In genomic region chrX:103704024-103704423, GRCm38 (mm10) we compare ENCODE assay signal across 9 mouse cellular contexts.
A peak's percentile ranks its signal among the peaks of the same experiment; 100 is the strongest.
DNase-seq lines count a peak whose midpoint lies in the region; ATAC-seq lines count a peak whose summit lies in the region.
"Had no signal": no experiment of that assay in that cellular context is flagged by ENCODE, and none has a peak within 500 bp of the region (broad histone marks: within the 10 kb centered on the region; RNA-seq: fewer than 3 reads in every experiment).

No protein-coding gene starts in this region.

- no peak overlapping the region for H3K9ac ChIP-seq in embryonic facial prominence, embryonic 11.5 days (replicated peaks; ENCODE audit: low read length)
- H3K9ac ChIP-seq in liver, embryonic 12.5 days: no peak overlapping the region
- H3K9ac ChIP-seq in embryonic facial prominence, embryonic 14.5 days (ENCODE audit: low read depth, low read length): no peak overlapping the region
- no peak overlapping the region for H3K9ac ChIP-seq in midbrain, embryonic 13.5 days (replicated peaks)
- H3K9ac ChIP-seq: neural tube, embryonic 12.5 days had no signal

- WGBS in embryonic facial prominence, embryonic 11.5 days: 66% methylated on average over 4 of the region's 4 CpGs
- 83% methylated on average over 4 of the region's 4 CpGs for WGBS in embryonic facial prominence, embryonic 10.5 days
- WGBS in liver, embryonic 12.5 days (ENCODE audit: insufficient replicate concordance): 76% methylated on average over 4 of the region's 4 CpGs
- WGBS in embryonic facial prominence, embryonic 14.5 days: 51% methylated on average over 4 of the region's 4 CpGs
- 42% methylated on average over 4 of the region's 4 CpGs for WGBS in midbrain, embryonic 13.5 days

- no peaks in the 10 kb centered on the region for H3K4me1 ChIP-seq in embryonic facial prominence, embryonic 11.5 days (ENCODE audit: control insufficient read depth, insufficient read depth, low read length)
- H3K4me1 ChIP-seq in embryonic facial prominence, embryonic 10.5 days: no peaks in the 10 kb centered on the region
- H3K4me1 ChIP-seq in liver, embryonic 12.5 days: no peaks in the 10 kb centered on the region
- no peaks in the 10 kb centered on the region for H3K4me1 ChIP-seq in embryonic facial prominence, embryonic 14.5 days (ENCODE audit: control insufficient read depth, insufficient read depth, low read length)
- 0 out of 2 replicates have a peak, but pooled peaks cover 5% of the 10 kb centered on the region for H3K4me1 ChIP-seq in midbrain, embryonic 13.5 days (replicated peaks)
- H3K4me1 ChIP-seq: neural tube, embryonic 12.5 days had no signal

- no peaks in the 10 kb centered on the region for H3K36me3 ChIP-seq in embryonic facial prominence, embryonic 11.5 days (replicated peaks; ENCODE audit: control insufficient read depth, insufficient read depth, low read depth, low read length)
- H3K36me3 ChIP-seq in embryonic facial prominence, embryonic 10.5 days (replicated peaks): no peaks in the 10 kb centered on the region
- H3K36me3 ChIP-seq in liver, embryonic 12.5 days: no peaks in the 10 kb centered on the region
- H3K36me3 ChIP-seq in embryonic facial prominence, embryonic 14.5 days (ENCODE audit: control insufficient read depth, insufficient read depth, low read length): 0 out of 2 replicates have a peak, but pooled peaks cover 4% of the 10 kb centered on the region
- H3K36me3 ChIP-seq in midbrain, embryonic 13.5 days: no peaks in the 10 kb centered on the region
- H3K36me3 ChIP-seq: neural tube, embryonic 12.5 days had no signal

- no peak overlapping the region for H3K4me2 ChIP-seq in embryonic facial prominence, embryonic 11.5 days (ENCODE audit: low read depth, low read length)
- no peak overlapping the region for H3K4me2 ChIP-seq in liver, embryonic 12.5 days
- no peak overlapping the region for H3K4me2 ChIP-seq in embryonic facial prominence, embryonic 14.5 days (ENCODE audit: low read depth, low read length)
- H3K4me2 ChIP-seq in midbrain, embryonic 13.5 days (replicated peaks): no peak overlapping the region
- H3K4me2 ChIP-seq: neural tube, embryonic 12.5 days had no signal

- peak; percentile 29 for DNase-seq in embryonic facial prominence, embryonic 11.5 days (ENCODE audit: low spot score)
- DNase-seq in embryonic facial prominence, embryonic 10.5 days (ENCODE audit: low spot score): no peak
- DNase-seq in liver: peak; percentile 22
- DNase-seq in embryonic facial prominence, embryonic 14.5 days (ENCODE audit: low spot score): peak; percentile 81
- DNase-seq in urinary bladder, postnatal 25 days (ENCODE audit: low spot score): no peak

- H3K27ac ChIP-seq in embryonic facial prominence, embryonic 11.5 days (replicated peaks; ENCODE audit: low read depth, low read length): no peak overlapping the region
- H3K27ac ChIP-seq in embryonic facial prominence, embryonic 10.5 days (replicated peaks): no peak overlapping the region
- H3K27ac ChIP-seq in liver, embryonic 12.5 days: no peak overlapping the region
- H3K27ac ChIP-seq in embryonic facial prominence, embryonic 14.5 days (replicated peaks; ENCODE audit: low read depth, low read length): no peak overlapping the region
- H3K27ac ChIP-seq in midbrain, embryonic 13.5 days: no peak overlapping the region
- H3K27ac ChIP-seq: neural tube, embryonic 12.5 days had no signal

- no peaks in the 10 kb centered on the region for H3K9me3 ChIP-seq in embryonic facial prominence, embryonic 11.5 days (replicated peaks; ENCODE audit: control insufficient read depth, low read length)
- H3K9me3 ChIP-seq in embryonic facial prominence, embryonic 10.5 days: no peaks in the 10 kb centered on the region
- no peaks in the 10 kb centered on the region for H3K9me3 ChIP-seq in liver, embryonic 12.5 days (replicated peaks)
- H3K9me3 ChIP-seq in embryonic facial prominence, embryonic 14.5 days (ENCODE audit: control insufficient read depth, low read length): no peaks in the 10 kb centered on the region
- H3K9me3 ChIP-seq in midbrain, embryonic 13.5 days: no peaks in the 10 kb centered on the region
- H3K9me3 ChIP-seq: neural tube, embryonic 12.5 days had no signal

- peaks cover 5% of the 10 kb centered on the region for H3K27me3 ChIP-seq in embryonic facial prominence, embryonic 11.5 days (ENCODE audit: control insufficient read depth, insufficient read depth, low read length)
- peaks cover 99% of the 10 kb centered on the region for H3K27me3 ChIP-seq in embryonic facial prominence, embryonic 10.5 days (replicated peaks; ENCODE audit: low read depth, poor library complexity, severe bottlenecking)
- peaks cover 74% of the 10 kb centered on the region for H3K27me3 ChIP-seq in liver, embryonic 12.5 days (replicated peaks)
- H3K27me3 ChIP-seq in embryonic facial prominence, embryonic 14.5 days (replicated peaks; ENCODE audit: control insufficient read depth, insufficient read depth, low read length): peaks cover 37% of the 10 kb centered on the region
- H3K27me3 ChIP-seq in midbrain, embryonic 13.5 days: peaks cover 97% of the 10 kb centered on the region

- ATAC-seq in embryonic facial prominence, embryonic 11.5 days (replicated peaks; ENCODE audit: insufficient number of reproducible peaks, low FRiP score, low TSS enrichment, low read depth): no peak; the same call in 1 of the 2 replicates
- ATAC-seq in liver, embryonic 12.5 days: no peak
- no peak for ATAC-seq in embryonic facial prominence, embryonic 14.5 days (ENCODE audit: low read depth)
- ATAC-seq in midbrain, embryonic 13.5 days: peak; percentile 60; the same call in 1 of the 2 replicates
- no peak for ATAC-seq in inflammation-experienced regulatory T-cells, adult 6 months

- H3K4me3 ChIP-seq in embryonic facial prominence, embryonic 11.5 days (ENCODE audit: low read depth, low read length): no peak overlapping the region
- H3K4me3 ChIP-seq in embryonic facial prominence, embryonic 10.5 days: no peak overlapping the region
- no peak overlapping the region for H3K4me3 ChIP-seq in liver, embryonic 12.5 days
- H3K4me3 ChIP-seq in embryonic facial prominence, embryonic 14.5 days (ENCODE audit: low read depth, low read length): no peak overlapping the region
- H3K4me3 ChIP-seq in midbrain, embryonic 13.5 days (replicated peaks): no peak overlapping the region
- H3K4me3 ChIP-seq: neural tube, embryonic 12.5 days had no signal

Comparison
In these comparisons a context has a peak if more than half of its experiments do, and no peak if none do; other contexts are left out.
1. DNase-seq: peak in embryonic facial prominence, embryonic 11.5 days (single experiment), liver (single experiment) and embryonic facial prominence, embryonic 14.5 days (single experiment); none in embryonic facial prominence, embryonic 10.5 days (single experiment) and urinary bladder, postnatal 25 days (single experiment).